Mouse (Mus musculus) mature B cell (primary cell): ENCODE data around the gene Foxm1.

Experiments
- in situ Hi-C: fragments of 300-500 bp; cut with MboI; formaldehyde crosslinking; loops from 2 replicates; pipeline ENCODE4 v1.14.3; 2019

The Foxm1 gene

GRCm38 (mm10) chr6:128362381-128363006, at the start of gene Foxm1, which contains the start of gene Rhno1:
Gene Foxm1 (plus strand): TSS chr6:128362967.
Gene Rhno1 (minus strand): TSS chr6:128362911.
- in situ Hi-C loops, result no loop called here

GRCm38 (mm10) chr6:128314796-128315195, 48.0 kb upstream of the Foxm1 start:
- in situ Hi-C loops, result no loop called here

- in situ Hi-C loops, result no loop called here
Observed at GRCm38 (mm10) chr6:128315597-128315996, 47.2 kb upstream of the Foxm1 start.

- in situ Hi-C loops, result no loop called here
Observed at GRCm38 (mm10) chr6:128318317-128318716, 44.5 kb upstream of the Foxm1 start.

- in situ Hi-C loops, result no loop called here
Observed at GRCm38 (mm10) chr6:128334397-128335124, 28.2 kb upstream of the Foxm1 start.

- in situ Hi-C loops, result no loop called here
Observed at GRCm38 (mm10) chr6:128337467-128337866, 25.3 kb upstream of the Foxm1 start.

GRCm38 (mm10) chr6:128338876-128339275, 23.9 kb upstream of the Foxm1 start:
- in situ Hi-C loops, result no loop called here

GRCm38 (mm10) chr6:128341956-128342723, 20.6 kb upstream of the Foxm1 start:
- in situ Hi-C loops, result no loop called here

- in situ Hi-C loops, result no loop called here
Observed at GRCm38 (mm10) chr6:128345623-128346022, 17.1 kb upstream of the Foxm1 start.

- in situ Hi-C loops, result no loop called here
Observed at GRCm38 (mm10) chr6:128346782-128347181, 16.0 kb upstream of the Foxm1 start.

- in situ Hi-C loops, result no loop called here
Observed at GRCm38 (mm10) chr6:128349711-128350110, 13.1 kb upstream of the Foxm1 start.

- in situ Hi-C loops, result no loop called here
Observed at GRCm38 (mm10) chr6:128354140-128354539, 8.6 kb upstream of the Foxm1 start.

- in situ Hi-C loops, result no loop called here
Observed at GRCm38 (mm10) chr6:128355201-128355681, 7.5 kb upstream of the Foxm1 start.

GRCm38 (mm10) chr6:128355726-128356416, 6.9 kb upstream of the Foxm1 start, which contains the start of gene Tulp3:
Gene Tulp3 (minus strand): TSS chr6:128355851.
- in situ Hi-C loops, result no loop called here

- in situ Hi-C loops, result no loop called here
Observed at GRCm38 (mm10) chr6:128358999-128359398, 3.8 kb upstream of the Foxm1 start.

- in situ Hi-C loops, result no loop called here
Observed at GRCm38 (mm10) chr6:128361901-128362300, 866 bp upstream of the Foxm1 start.

GRCm38 (mm10) chr6:128363007-128363825, 449 bp downstream of the Foxm1 start:
- in situ Hi-C loops, result no loop called here

- in situ Hi-C loops, result no loop called here
Observed at GRCm38 (mm10) chr6:128364721-128365120, 2.0 kb downstream of the Foxm1 start.

GRCm38 (mm10) chr6:128366466-128366865, 3.7 kb downstream of the Foxm1 start:
- in situ Hi-C loops, result no loop called here

GRCm38 (mm10) chr6:128370040-128370439, 7.3 kb downstream of the Foxm1 start:
- in situ Hi-C loops, result no loop called here

GRCm38 (mm10) chr6:128375192-128375591, 12.4 kb downstream of the Foxm1 start, which contains the start of the genes Tex52 and Gm44596:
Gene Tex52 (plus strand): TSS chr6:128375456.
Gene Gm44596 (plus strand): TSS chr6:128375503.
- in situ Hi-C loops, result no loop called here
